Mouse (Mus musculus): Measurements from ENCODE around the gene Gm42417. TPM values are rescaled to one million over a fixed set of nuclear protein-coding genes. Genes with fewer than 3 reads are reported as not detected.

Gene Gm42417
- polyA plus RNA-seq, 1 experiment from 2014 or later, result not detected

GRCm38 (mm10) chr1:36508238-36508637 is 31.0 kb downstream of the Gm42417 start:
- Histone ChIP-seq H3K4me3 (no peak overlapping the region), H3K4me1 (replicated peaks) (peaks cover 5% of the 10 kb centered on the region), H3K27ac (no peak overlapping the region), H3K36me3 (peaks cover 17% of the 10 kb centered on the region), H3K9me3 (no peaks in the 10 kb centered on the region), H3K27me3 (no peaks in the 10 kb centered on the region), H3K9ac (no peak overlapping the region), H3K4me2 (no peak overlapping the region)
- WGBS, result 88% methylated on average over 5 of the region's 5 CpGs
- no peak for ATAC-seq (ENCODE audit: low FRiP score)

DNA sequence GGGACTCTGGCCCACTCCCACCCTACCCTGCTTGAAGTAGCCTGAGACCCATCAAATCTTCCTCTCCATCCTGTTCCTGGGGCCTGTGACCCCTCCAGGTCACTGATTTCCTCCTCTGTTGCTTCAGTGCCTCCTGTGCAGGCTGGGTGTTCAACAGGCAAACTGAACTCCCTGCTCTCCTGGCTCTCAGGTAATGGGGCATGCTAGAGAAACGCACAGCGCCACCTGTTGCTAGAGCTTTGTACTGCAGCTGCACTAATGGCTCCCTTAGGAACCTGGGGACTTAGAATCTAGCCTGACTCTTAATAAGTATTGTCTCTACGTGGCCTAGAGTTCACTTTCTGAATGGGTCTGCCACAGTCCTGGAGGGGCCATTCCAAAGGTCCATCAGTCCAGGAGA is 38.0 kb downstream of the Gm42417 start:
- Histone ChIP-seq H3K9me3 (no peaks in the 10 kb centered on the region), H3K9ac (no peak overlapping the region), H3K4me1 (replicated peaks) (no peaks in the 10 kb centered on the region), H3K27me3 (no peaks in the 10 kb centered on the region), H3K4me2 (no peak overlapping the region), H3K27ac (no peak overlapping the region), H3K4me3 (no peak overlapping the region), H3K36me3 (peaks cover 27% of the 10 kb centered on the region)
- ATAC-seq (ENCODE audit: low FRiP score), result no peak
- WGBS, result 5% methylated on average over 3 of the region's 3 CpGs

DNA sequence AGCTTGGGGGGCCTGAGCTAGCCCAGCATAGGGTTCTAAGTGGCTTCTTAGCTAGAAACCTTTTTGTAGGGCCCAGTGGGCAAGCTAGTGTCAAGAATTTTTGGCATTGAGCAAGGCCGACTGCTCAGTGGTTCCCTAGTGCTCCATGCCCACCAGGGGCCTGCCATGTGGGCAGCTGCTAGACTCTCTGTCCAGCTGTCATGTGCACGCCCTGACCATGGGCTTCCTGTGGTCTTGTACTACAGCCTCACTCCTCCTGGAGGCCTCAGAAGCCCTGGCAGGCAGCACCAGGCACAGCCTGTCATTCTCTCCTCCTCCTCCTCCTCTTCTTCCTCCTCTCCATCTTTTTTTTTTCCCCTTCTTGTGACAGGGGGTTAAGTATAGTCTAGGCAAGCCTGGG is 41.9 kb downstream of the Gm42417 start:
- H3K4me2 ChIP-seq, result no peak overlapping the region
- no peak overlapping the region for H3K27ac ChIP-seq
- H3K27me3 ChIP-seq, result no peaks in the 10 kb centered on the region
- no peaks in the 10 kb centered on the region for H3K9me3 ChIP-seq
- ATAC-seq (ENCODE audit: low FRiP score), result no peak
- H3K36me3 ChIP-seq, result peaks cover 22% of the 10 kb centered on the region
- 73% methylated on average over 2 of the region's 2 CpGs for WGBS
- H3K4me3 ChIP-seq, result no peak overlapping the region
- peak overlapping the region; percentile 39; the same call in 1 of the 2 replicates for H3K9ac ChIP-seq
- H3K4me1 ChIP-seq (replicated peaks), result peaks cover 2% of the 10 kb centered on the region; the same call in 1 of the 2 replicates

GRCm38 (mm10) chr1:36496719-36497118 is 42.5 kb downstream of the Gm42417 start:
- no peak overlapping the region for H3K27ac ChIP-seq
- 70% methylated on average over 2 of the region's 2 CpGs for WGBS

DNA sequence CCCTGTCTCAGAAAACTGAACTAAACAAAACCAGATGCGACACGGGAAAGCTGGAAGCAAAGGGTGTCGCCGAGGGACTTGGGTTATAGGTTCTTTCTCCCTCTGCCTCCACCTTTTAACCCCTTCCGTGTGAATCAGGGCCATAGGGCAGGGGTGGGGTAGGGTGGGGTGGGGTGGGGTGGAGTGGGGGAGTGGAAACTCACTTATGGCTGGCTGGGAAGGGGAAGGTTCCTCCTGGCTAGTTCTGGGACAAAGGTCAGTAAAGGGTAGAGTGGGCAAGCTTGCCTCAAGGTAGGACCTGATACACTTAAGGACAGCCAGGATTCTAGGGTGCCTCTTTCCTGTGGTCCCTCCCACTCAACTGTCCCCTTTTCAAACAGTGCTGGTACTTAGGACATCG is 45.9 kb downstream of the Gm42417 start:
- 69% methylated on average over 6 of the region's 6 CpGs for WGBS
- no peak overlapping the region for H3K27ac ChIP-seq
- no peaks in the 10 kb centered on the region for H3K9me3 ChIP-seq
- H3K36me3 ChIP-seq, result peaks cover under 1% of the 10 kb centered on the region; the same call in 1 of the 2 replicates
- H3K4me3 ChIP-seq, result no peak overlapping the region
- no peaks in the 10 kb centered on the region for H3K27me3 ChIP-seq
- no peak overlapping the region for H3K9ac ChIP-seq
- H3K4me1 ChIP-seq (replicated peaks), result peaks cover 6% of the 10 kb centered on the region; the same call in 1 of the 2 replicates
- no peak for ATAC-seq (ENCODE audit: low FRiP score)
- no peak overlapping the region for H3K4me2 ChIP-seq

More at GRCm38 (mm10) chr1:36496719-36497118, 42.5 kb downstream of the Gm42417 start:
- peaks cover 3% of the 10 kb centered on the region; the same call in 1 of the 2 replicates for H3K4me1 ChIP-seq (replicated peaks)
- H3K36me3 ChIP-seq, result peaks cover 22% of the 10 kb centered on the region
- H3K4me2 ChIP-seq, result no peak overlapping the region
- no peak for ATAC-seq (ENCODE audit: low FRiP score)
- H3K4me3 ChIP-seq, result no peak overlapping the region
- no peaks in the 10 kb centered on the region for H3K27me3 ChIP-seq
- H3K9me3 ChIP-seq, result no peaks in the 10 kb centered on the region
- no peak overlapping the region for H3K9ac ChIP-seq

DNA sequence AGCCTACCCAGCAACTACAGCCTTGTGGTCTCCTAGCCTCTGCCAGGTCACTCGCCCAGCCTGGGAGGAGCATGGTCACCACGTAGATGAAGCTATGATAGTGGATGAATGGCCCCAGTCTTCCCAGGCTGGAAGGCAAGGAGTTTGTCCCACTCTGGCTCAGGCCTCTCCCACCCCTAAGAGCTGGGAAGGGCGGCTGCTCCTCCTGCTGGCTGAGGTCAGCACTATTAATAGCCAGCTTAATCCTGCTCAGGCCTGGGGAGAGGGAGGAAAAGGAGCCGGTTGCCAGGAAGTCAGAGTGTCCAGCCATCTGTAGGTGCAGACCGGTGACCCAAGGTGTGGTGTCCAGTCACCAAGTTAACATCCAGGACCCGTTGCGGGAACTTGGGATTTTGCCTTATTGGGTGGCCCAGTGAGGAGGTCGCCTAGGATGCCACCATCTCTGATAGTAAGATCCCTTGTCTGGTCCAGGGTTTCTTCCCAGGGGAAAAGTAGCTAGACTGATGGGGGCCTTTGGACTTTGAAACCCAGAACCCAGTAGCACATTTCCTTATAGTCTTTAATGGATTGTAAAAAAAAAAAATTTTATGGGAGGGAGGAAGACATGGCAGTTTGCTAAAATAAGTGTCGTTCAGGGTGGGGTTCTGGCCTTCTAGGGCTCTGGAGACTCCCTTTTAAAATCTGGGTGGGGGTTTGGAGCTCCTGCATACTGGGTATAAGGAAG is 46.7 kb downstream of the Gm42417 start:
- 57% methylated on average over 9 of the region's 9 CpGs for WGBS
- ATAC-seq (ENCODE audit: low FRiP score), result 0 out of 2 replicates have a peak, but pooled peaks have one; percentile 13

GRCm38 (mm10) chr1:36489661-36490060 is 49.6 kb downstream of the Gm42417 start:
- Histone ChIP-seq H3K9ac (no peak overlapping the region), H3K4me2 (no peak overlapping the region), H3K27me3 (no peaks in the 10 kb centered on the region), H3K36me3 (no peaks in the 10 kb centered on the region), H3K4me1 (replicated peaks) (peaks cover 11% of the 10 kb centered on the region; the same call in 1 of the 2 replicates), H3K4me3 (no peak overlapping the region), H3K27ac (no peak overlapping the region), H3K9me3 (no peaks in the 10 kb centered on the region)
- WGBS, result 59% methylated on average over 6 of the region's 6 CpGs
- no peak for ATAC-seq (ENCODE audit: low FRiP score)

More for the DNA sequence above, 46.7 kb downstream of the Gm42417 start:
- Histone ChIP-seq H3K9ac (0 out of 2 replicates have a peak overlapping the region, but pooled peaks have one; percentile 29), H3K4me1 (replicated peaks) (peaks cover 6% of the 10 kb centered on the region; the same call in 1 of the 2 replicates), H3K27ac (no peak overlapping the region), H3K27me3 (no peaks in the 10 kb centered on the region), H3K9me3 (no peaks in the 10 kb centered on the region), H3K4me2 (no peak overlapping the region), H3K36me3 (no peaks in the 10 kb centered on the region), H3K4me3 (no peak overlapping the region)

DNA sequence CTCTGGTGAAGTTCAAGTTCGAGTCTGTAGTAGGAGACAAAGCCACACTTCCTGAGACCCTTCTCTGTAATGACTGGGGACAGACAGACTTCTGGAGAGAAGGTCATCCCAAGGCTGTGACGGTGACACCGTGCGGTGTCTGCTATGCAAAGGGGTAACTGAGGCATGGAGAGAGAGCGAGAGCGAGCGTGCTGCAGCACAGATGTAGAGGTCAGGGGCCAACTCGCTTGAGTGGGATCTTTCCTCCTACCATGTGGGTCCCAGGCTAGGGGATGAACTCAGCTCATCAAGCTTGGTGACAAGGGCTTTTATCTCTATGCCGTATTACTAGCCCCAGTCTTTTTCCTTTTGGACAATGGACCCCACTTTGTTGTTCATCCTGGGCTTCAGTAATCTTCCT is 52.1 kb downstream of the Gm42417 start:
- Histone ChIP-seq H3K36me3 (no peaks in the 10 kb centered on the region), H3K4me3 (no peak overlapping the region), H3K9ac (no peak overlapping the region), H3K27ac (no peak overlapping the region), H3K27me3 (no peaks in the 10 kb centered on the region), H3K4me1 (replicated peaks) (peaks cover 12% of the 10 kb centered on the region), H3K4me2 (no peak overlapping the region), H3K9me3 (no peaks in the 10 kb centered on the region)
- 57% methylated on average over 9 of the region's 9 CpGs for WGBS
- no peak for ATAC-seq (ENCODE audit: low FRiP score)

- H3K36me3 ChIP-seq, result no peaks in the 10 kb centered on the region
- no peaks in the 10 kb centered on the region for H3K27me3 ChIP-seq
- no peak overlapping the region for H3K27ac ChIP-seq
- H3K4me3 ChIP-seq, result no peak overlapping the region
- peaks cover 12% of the 10 kb centered on the region for H3K4me1 ChIP-seq (replicated peaks)
- H3K4me2 ChIP-seq, result no peak overlapping the region
- WGBS, result 79% methylated on average over 7 of the region's 7 CpGs
- H3K9ac ChIP-seq, result no peak overlapping the region
- no peak for ATAC-seq (ENCODE audit: low FRiP score)
- H3K9me3 ChIP-seq, result no peaks in the 10 kb centered on the region
These were observed 54.1 kb downstream of the Gm42417 start for GRCm38 (mm10) chr1:36485080-36485479.

DNA sequence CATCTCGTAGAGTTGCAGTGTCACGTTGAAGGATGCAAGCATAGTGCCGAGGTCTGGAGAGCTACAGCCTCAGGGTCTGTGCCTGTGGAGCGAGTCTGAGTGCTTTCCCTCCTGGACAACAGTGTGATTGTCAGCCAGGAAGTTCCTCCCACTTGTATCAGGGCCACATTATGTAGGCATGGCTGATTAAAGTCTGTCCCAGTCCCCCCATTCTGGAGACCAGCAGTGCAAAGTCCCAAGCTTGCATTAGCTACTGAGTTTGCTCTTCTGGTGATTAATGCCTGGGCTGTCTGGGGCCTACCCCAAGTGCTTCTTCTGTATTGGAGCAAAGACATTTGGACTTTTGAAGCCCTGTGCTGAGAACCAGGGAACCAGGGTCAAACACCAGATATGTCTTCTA is 55.4 kb downstream of the Gm42417 start:
- H3K27ac ChIP-seq, result no peak overlapping the region

More for the DNA sequence above, 55.4 kb downstream of the Gm42417 start:
- Histone ChIP-seq H3K9me3 (no peaks in the 10 kb centered on the region), H3K4me3 (no peak overlapping the region), H3K9ac (no peak overlapping the region), H3K27me3 (no peaks in the 10 kb centered on the region), H3K4me2 (no peak overlapping the region), H3K4me1 (replicated peaks) (peaks cover 10% of the 10 kb centered on the region), H3K36me3 (no peaks in the 10 kb centered on the region)
- 72% methylated on average over 4 of the region's 4 CpGs for WGBS
- no peak for ATAC-seq (ENCODE audit: low FRiP score)

Small RNAs within 50 kb of the gene (microRNA-seq; reads per million reads assigned to microRNA genes)
- not detected for gene Gm47280

Other genes with a start within 250 kb of the Gm42417 start
- 3.8 and 4.0 TPM in 2 replicates for gene Arid5a, start 231.7 kb downstream of the Gm42417 start, polyA plus RNA-seq (2015; fragmentation: Nextera tagmentation; extraction: Ambion mirVana)
- 35.9 and 38.3 TPM in 2 replicates for gene Kansl3, start 170.2 kb downstream of the Gm42417 start, polyA plus RNA-seq (2015; fragmentation: Nextera tagmentation; extraction: Ambion mirVana)
- gene Fer1l5, start 167.1 kb downstream of the Gm42417 start, polyA plus RNA-seq (2015; fragmentation: Nextera tagmentation; extraction: Ambion mirVana), result 1.6 and 2.5 TPM in 2 replicates
- gene Lman2l, start 94.2 kb downstream of the Gm42417 start, polyA plus RNA-seq (2015; fragmentation: Nextera tagmentation; extraction: Ambion mirVana), result 70.4 and 71.1 TPM in 2 replicates
- gene Cnnm4, start 67.8 kb downstream of the Gm42417 start, polyA plus RNA-seq (2015; fragmentation: Nextera tagmentation; extraction: Ambion mirVana), result 8.9 and 9.7 TPM in 2 replicates
- gene Cnnm3, start 27.6 kb downstream of the Gm42417 start, polyA plus RNA-seq (2015; fragmentation: Nextera tagmentation; extraction: Ambion mirVana), result 4.2 and 5.1 TPM in 2 replicates
- gene Ankrd23, start 2.5 kb downstream of the Gm42417 start, polyA plus RNA-seq (2015; fragmentation: Nextera tagmentation; extraction: Ambion mirVana), result 16.3 and 19.5 TPM in 2 replicates
- 22.4 TPM in 2 replicates for gene Ankrd39, start 8.0 kb upstream of the Gm42417 start, polyA plus RNA-seq (2015; fragmentation: Nextera tagmentation; extraction: Ambion mirVana)
- 28.3 and 31.8 TPM in 2 replicates for gene Sema4c, start 18.9 kb upstream of the Gm42417 start, polyA plus RNA-seq (2015; fragmentation: Nextera tagmentation; extraction: Ambion mirVana)
- 0.27 and 0.32 TPM in 2 replicates for gene Fam178b, start 143.8 kb upstream of the Gm42417 start, polyA plus RNA-seq (2015; fragmentation: Nextera tagmentation; extraction: Ambion mirVana)
- 619 and 648 TPM in 2 replicates for gene Cox5b, start 152.0 kb upstream of the Gm42417 start, polyA plus RNA-seq (2015; fragmentation: Nextera tagmentation; extraction: Ambion mirVana)
- 0.43 and 0.57 TPM in 2 replicates for gene 4933424G06Rik, start 170.7 kb upstream of the Gm42417 start, polyA plus RNA-seq (2015; fragmentation: Nextera tagmentation; extraction: Ambion mirVana)
- 101 and 107 TPM in 2 replicates for gene Actr1b, start 175.0 kb upstream of the Gm42417 start, polyA plus RNA-seq (2015; fragmentation: Nextera tagmentation; extraction: Ambion mirVana)
- gene Zap70, start 222.4 kb upstream of the Gm42417 start, polyA plus RNA-seq (2015; fragmentation: Nextera tagmentation; extraction: Ambion mirVana), result 0.43 and 1.2 TPM in 2 replicates